Mouse (Mus musculus) retina, postnatal 7 days (tissue): ENCODE measurements around the gene Dph1.
"Not testable (repeated sequence)": the region's sequence is repeated elsewhere in the genome, so short reads cannot be mapped to it uniquely, and the experiment has no call there.

ENCODE experiments used
- DNase-seq: peaks from one replicate; pipeline ENCODE4 v3.0.0-alpha.2; 2012; ENCODE audit warnings: low read depth, low spot score

Dph1 gene

GRCm38 (mm10) chr11:75203926-75204325, 12.9 kb upstream of the Dph1 start:
- no peak for DNase-seq

- DNase-seq: no peak
Measured at GRCm38 (mm10) chr11:75201721-75202120, 10.7 kb upstream of the Dph1 start.

- no peak for DNase-seq
Measured at GRCm38 (mm10) chr11:75200935-75201334, 9.9 kb upstream of the Dph1 start.

- no peak for DNase-seq
Measured at GRCm38 (mm10) chr11:75199951-75200350, 8.9 kb upstream of the Dph1 start.

- DNase-seq: no peak
Measured at GRCm38 (mm10) chr11:75198792-75199191, 7.8 kb upstream of the Dph1 start.

GRCm38 (mm10) chr11:75197956-75198355, 6.9 kb upstream of the Dph1 start:
- DNase-seq: no peak

- DNase-seq: no peak
Measured at GRCm38 (mm10) chr11:75196131-75196530, 5.1 kb upstream of the Dph1 start.

GRCm38 (mm10) chr11:75194850-75195461, 3.9 kb upstream of the Dph1 start:
- DNase-seq: peak; percentile 84

- DNase-seq: no peak
Measured at GRCm38 (mm10) chr11:75194121-75194849, 3.2 kb upstream of the Dph1 start.

GRCm38 (mm10) chr11:75193256-75194071, 2.4 kb upstream of the Dph1 start, which contains the start of gene Rtn4rl1:
Rtn4rl1 (plus strand) TSS chr11:75193783.
- no peak for DNase-seq

GRCm38 (mm10) chr11:75192336-75193214, 1.5 kb upstream of the Dph1 start:
- peak; percentile 69 for DNase-seq

GRCm38 (mm10) chr11:75191841-75192240, 800 bp upstream of the Dph1 start:
- DNase-seq: no peak

- peak; percentile 73 for DNase-seq
Measured at GRCm38 (mm10) chr11:75190371-75190724, 693 bp downstream of the Dph1 start.

GRCm38 (mm10) chr11:75189713-75190370, 1.2 kb downstream of the Dph1 start:
- DNase-seq: no peak

GRCm38 (mm10) chr11:75184986-75185385, 6.1 kb downstream of the Dph1 start:
- no peak for DNase-seq

- DNase-seq: no peak
Measured at GRCm38 (mm10) chr11:75184573-75184972, 6.5 kb downstream of the Dph1 start.

GRCm38 (mm10) chr11:75183917-75184570, 7.0 kb downstream of the Dph1 start:
- DNase-seq: no peak

- DNase-seq: peak; percentile 77
Measured at GRCm38 (mm10) chr11:75178672-75179208, 12.3 kb downstream of the Dph1 start, which contains the start of gene Ovca2. Ovca2 (minus strand) TSS chr11:75178835.

- DNase-seq: no peak
Measured at GRCm38 (mm10) chr11:75178011-75178410, 13.0 kb downstream of the Dph1 start.

- DNase-seq: not testable (repeated sequence)
Measured at GRCm38 (mm10) chr11:75174574-75174973, 16.5 kb downstream of the Dph1 start.
